Mouse (Mus musculus): Measurements from ENCODE around the gene Atp8a2. TPM values are rescaled to one million over a fixed set of nuclear protein-coding genes. Genes with fewer than 3 reads are reported as not detected.
A peak's percentile ranks its signal among the peaks of the same experiment; 100 is the strongest.
"Not testable (repeated sequence)": the region's sequence is repeated elsewhere in the genome, so short reads cannot be mapped to it uniquely, and the experiment has no call there.

Atp8a2 gene
- polyA plus RNA-seq, 1 experiment from 2014 or later, result 10.8 TPM

DNA sequence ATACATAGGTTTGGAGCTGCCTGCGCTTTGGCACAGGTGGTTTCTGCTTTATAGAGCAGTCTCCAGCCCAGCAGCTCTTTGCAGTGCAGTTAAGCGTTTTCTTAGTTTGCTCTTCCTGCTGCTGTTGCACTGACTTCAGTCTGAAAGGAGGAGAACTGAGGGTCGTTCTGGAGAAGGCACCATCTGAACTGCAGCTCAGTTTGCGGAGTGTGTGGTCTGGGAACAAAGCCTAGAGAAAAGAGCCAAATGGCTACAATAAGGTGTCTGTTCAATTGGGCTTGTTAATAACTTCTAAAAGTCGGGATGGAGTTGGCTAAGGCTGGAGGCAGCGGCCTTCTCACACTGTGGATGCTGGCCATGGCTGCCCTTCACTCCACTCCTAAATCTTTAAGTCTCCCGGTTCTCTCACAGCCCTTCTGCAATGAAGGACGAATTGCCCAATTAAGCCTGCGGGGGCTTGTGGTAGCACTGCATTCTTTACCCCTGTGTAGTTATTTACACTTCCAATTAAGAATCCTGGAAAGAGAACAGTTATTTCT is 569.8 kb downstream of the Atp8a2 start:
- Histone ChIP-seq H3K9ac (peak overlapping the region; percentile 83; the same call in 1 of the 2 replicates), H3K9me3 (replicated peaks) (no peaks in the 10 kb centered on the region), H3K4me1 (replicated peaks) (peaks cover 12% of the 10 kb centered on the region), H3K4me3 (peak overlapping the region; percentile 59), H3K4me2 (peak overlapping the region; percentile 86), H3K27me3 (replicated peaks) (peaks cover 6% of the 10 kb centered on the region; the same call in 1 of the 2 replicates), H3K27ac (ENCODE audit: poor library complexity, severe bottlenecking) (peak overlapping the region; percentile 53; the same call in 1 of the 2 replicates), H3K36me3 (peaks cover 18% of the 10 kb centered on the region)
- WGBS, result 37% methylated on average over 9 of the region's 9 CpGs
- ATAC-seq (ENCODE audit: insufficient number of reproducible peaks, low FRiP score), result no peak

DNA sequence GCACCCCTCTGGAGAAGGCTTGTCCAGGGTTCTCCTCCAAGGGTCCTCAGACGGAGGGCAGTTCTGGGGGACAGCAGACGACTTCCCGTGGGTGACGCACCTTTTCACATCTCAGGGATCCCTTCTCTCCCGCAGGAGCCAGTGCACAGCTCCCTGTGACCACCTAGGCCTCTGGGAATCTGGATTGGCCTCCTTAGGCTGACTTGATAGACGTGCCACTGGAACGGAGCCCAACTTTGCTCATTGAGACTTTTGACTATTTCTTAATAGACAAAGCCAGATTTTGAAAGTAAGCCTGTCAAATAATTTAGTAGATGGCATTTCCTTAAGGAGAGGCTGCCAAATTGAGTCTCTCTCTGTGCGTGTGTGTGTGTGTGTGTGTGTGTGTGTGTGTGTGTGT is 570.3 kb downstream of the Atp8a2 start:
- peaks cover 6% of the 10 kb centered on the region; the same call in 1 of the 2 replicates for H3K27me3 ChIP-seq (replicated peaks)
- peak overlapping the region; percentile 83 for H3K9ac ChIP-seq
- H3K9me3 ChIP-seq (replicated peaks), result no peaks in the 10 kb centered on the region

DNA sequence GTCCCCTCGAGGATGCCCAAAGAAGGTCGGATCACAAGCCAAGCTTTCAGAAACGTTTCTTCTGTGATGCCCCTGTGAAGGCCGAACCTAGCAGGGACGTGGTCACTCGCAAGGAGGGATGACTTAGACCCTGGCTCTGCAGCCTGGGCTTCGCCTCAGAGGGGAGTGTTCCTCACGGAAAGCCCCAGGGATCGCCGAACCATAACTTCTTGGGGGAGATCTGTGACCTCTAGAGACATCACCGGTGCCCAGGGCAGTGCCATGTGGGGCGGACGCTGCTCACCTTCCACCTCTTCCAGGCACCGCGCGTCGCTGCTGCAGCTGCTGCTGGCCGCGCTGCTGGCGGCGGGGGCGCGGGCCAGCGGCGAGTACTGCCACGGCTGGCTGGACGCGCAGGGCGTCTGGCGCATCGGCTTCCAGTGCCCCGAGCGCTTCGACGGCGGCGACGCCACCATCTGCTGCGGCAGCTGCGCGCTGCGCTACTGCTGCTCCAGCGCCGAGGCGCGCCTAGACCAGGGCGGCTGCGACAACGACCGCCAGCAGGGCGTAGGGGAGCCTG is 571.1 kb downstream of the Atp8a2 start:
- peak; percentile 20; the same call in 1 of the 2 replicates for ATAC-seq (ENCODE audit: insufficient number of reproducible peaks, low FRiP score)
- WGBS, result under 1% methylated on average over 51 of the region's 51 CpGs

More for the DNA sequence above, 570.3 kb downstream of the Atp8a2 start:
- peak overlapping the region; percentile 53 for H3K27ac ChIP-seq (ENCODE audit: poor library complexity, severe bottlenecking)
- WGBS, result 30% methylated on average over 8 of the region's 8 CpGs
- H3K4me3 ChIP-seq, result peak overlapping the region; percentile 59
- no peak for ATAC-seq (ENCODE audit: insufficient number of reproducible peaks, low FRiP score)
- peaks cover 17% of the 10 kb centered on the region for H3K36me3 ChIP-seq
- peak overlapping the region; percentile 86 for H3K4me2 ChIP-seq
- H3K4me1 ChIP-seq (replicated peaks), result peaks cover 12% of the 10 kb centered on the region

DNA sequence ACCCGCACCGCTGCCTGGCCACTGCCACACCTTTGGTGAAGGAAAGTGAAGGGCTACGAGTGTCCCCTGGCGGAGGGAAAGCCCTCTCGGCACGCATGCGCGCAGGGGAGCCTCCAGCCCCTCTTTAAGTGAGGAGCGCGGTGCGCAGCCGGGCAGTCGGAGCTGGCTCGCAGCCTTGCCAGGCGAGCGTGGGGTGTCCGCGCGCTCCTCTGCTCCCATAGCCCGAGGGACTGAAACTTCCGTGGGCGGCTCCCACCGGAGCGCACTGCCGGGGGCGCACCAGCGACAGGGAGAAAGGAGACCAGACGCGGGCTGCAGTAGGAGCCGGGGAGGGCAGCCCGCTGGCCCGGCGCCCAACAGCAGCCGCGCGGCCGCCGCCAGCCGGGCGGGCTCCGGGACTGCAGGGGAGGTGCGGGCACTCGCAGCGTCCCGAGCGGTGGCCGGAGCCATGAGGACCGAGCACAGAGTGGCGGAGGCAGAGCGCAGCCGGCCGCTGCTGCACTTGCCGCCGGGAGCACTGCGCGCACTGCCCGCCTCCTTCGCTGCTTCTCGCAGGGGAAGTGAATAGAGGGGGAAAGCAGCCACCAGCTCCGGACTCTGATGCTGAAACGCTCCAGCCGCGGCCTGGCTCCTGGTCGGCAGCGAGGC is 571.7 kb downstream of the Atp8a2 start, which contains the start of gene Shisa2:
Gene Shisa2, plus strand, starts transcription at position 151 of the 648 bp plus-strand sequence.
- H3K4me1 ChIP-seq (replicated peaks), result peaks cover 12% of the 10 kb centered on the region
- peak within 1 kb of the TSS; percentile 59 for H3K4me3 ChIP-seq
- WGBS, result under 1% methylated on average over 64 of the region's 65 CpGs
- peak; percentile 85 for ATAC-seq (ENCODE audit: insufficient number of reproducible peaks, low FRiP score)
- H3K27me3 ChIP-seq (replicated peaks), result peaks cover 6% of the 10 kb centered on the region; the same call in 1 of the 2 replicates
- H3K27ac ChIP-seq (ENCODE audit: poor library complexity, severe bottlenecking), result peak within 1 kb of the TSS; percentile 77
- peak within 1 kb of the TSS; percentile 86 for H3K4me2 ChIP-seq
- no peaks in the 10 kb centered on the region for H3K9me3 ChIP-seq (replicated peaks)
- peak within 1 kb of the TSS; percentile 83 for H3K9ac ChIP-seq
- peaks cover 11% of the 10 kb centered on the region for H3K36me3 ChIP-seq

More for the DNA sequence above, 571.1 kb downstream of the Atp8a2 start:
- Histone ChIP-seq H3K27ac (ENCODE audit: poor library complexity, severe bottlenecking) (peak overlapping the region; percentile 77), H3K9me3 (replicated peaks) (no peaks in the 10 kb centered on the region), H3K9ac (peak overlapping the region; percentile 83), H3K27me3 (replicated peaks) (peaks cover 6% of the 10 kb centered on the region; the same call in 1 of the 2 replicates), H3K4me1 (replicated peaks) (peaks cover 12% of the 10 kb centered on the region), H3K4me3 (peak overlapping the region; percentile 59), H3K4me2 (peak overlapping the region; percentile 86), H3K36me3 (peaks cover 13% of the 10 kb centered on the region)

DNA sequence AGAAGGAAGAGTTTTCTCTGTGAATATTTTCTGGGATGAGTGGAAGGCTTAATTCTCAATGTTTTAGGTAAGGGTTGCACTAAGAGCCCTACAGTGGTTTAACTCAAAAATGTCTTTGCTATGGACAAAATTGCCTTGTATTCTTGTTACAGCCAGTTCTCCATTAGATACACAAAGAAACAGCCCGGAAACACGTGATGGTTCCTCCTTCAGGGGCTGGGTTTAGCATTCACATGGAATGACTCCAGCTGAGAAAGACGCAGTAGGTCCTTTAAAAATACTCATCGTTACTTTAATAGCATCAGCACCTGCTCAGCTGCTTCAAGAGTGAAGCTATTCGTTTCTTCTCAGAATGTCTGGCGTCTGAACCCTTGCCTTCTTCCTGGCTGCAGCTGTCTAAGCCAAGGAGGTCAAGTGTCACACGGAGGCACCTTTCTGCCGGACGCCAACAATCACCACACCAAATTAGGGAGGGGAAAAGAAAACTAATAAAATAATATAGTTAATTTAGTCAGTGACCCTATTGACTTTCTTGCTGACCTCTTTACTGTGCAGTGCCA is 572.6 kb downstream of the Atp8a2 start:
- Histone ChIP-seq H3K36me3 (peaks cover 2% of the 10 kb centered on the region; the same call in 1 of the 2 replicates), H3K9me3 (replicated peaks) (no peaks in the 10 kb centered on the region), H3K4me3 (no peak overlapping the region), H3K27me3 (replicated peaks) (peaks cover 6% of the 10 kb centered on the region; the same call in 1 of the 2 replicates), H3K27ac (ENCODE audit: poor library complexity, severe bottlenecking) (no peak overlapping the region), H3K9ac (no peak overlapping the region), H3K4me2 (peak overlapping the region; percentile 86), H3K4me1 (replicated peaks) (peaks cover 12% of the 10 kb centered on the region)
- 50% methylated on average over 9 of the region's 9 CpGs for WGBS
- ATAC-seq (ENCODE audit: insufficient number of reproducible peaks, low FRiP score), result no peak

DNA sequence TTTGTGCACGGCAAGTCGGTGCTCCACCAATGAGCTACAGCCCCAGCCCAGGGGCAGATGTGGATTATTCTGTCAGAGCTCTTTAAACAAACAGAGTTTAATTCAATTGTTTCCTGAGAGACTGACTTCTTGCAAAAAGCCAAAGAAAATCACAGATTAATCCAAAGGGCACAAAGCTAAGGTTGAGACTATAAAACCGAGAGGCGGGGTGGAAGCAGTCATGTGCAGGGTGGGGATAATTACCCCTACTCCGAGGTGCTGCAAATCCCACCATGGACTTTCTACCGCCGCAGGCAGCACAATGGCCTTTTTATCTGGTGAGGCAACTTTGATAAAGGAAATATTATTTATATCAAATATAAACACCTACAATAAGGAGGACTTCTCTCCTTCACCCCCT is 580.2 kb downstream of the Atp8a2 start:
- no peak overlapping the region for H3K4me3 ChIP-seq
- 84% methylated on average over 7 of the region's 7 CpGs for WGBS
- no peaks in the 10 kb centered on the region for H3K9me3 ChIP-seq (replicated peaks)
- H3K4me1 ChIP-seq (replicated peaks), result no peaks in the 10 kb centered on the region
- H3K27ac ChIP-seq (ENCODE audit: poor library complexity, severe bottlenecking), result no peak overlapping the region
- no peaks in the 10 kb centered on the region for H3K36me3 ChIP-seq
- H3K9ac ChIP-seq, result no peak overlapping the region
- no peak for ATAC-seq (ENCODE audit: insufficient number of reproducible peaks, low FRiP score)
- H3K27me3 ChIP-seq (replicated peaks), result no peaks in the 10 kb centered on the region
- no peak overlapping the region for H3K4me2 ChIP-seq

DNA sequence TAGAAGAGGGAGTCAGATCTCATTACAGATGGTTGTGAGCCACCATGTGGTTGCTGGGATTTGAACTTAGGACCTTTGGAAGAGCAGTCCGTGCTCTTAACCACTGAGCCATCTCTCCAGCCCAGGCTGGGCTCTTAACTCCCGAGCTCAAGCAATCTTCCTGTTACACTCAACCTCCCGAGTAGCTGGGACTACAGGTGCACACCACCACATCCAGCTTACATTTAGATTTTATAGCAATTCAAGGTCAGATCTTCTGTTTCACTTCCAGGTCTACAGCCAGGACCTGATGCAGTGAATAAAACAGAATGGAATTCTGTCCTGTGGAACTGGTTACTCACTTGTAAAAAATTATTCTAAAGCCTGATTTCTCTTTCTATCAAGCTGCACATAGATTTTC is 582.8 kb downstream of the Atp8a2 start:
- H3K4me2 ChIP-seq; ATAC-seq (ENCODE audit: insufficient number of reproducible peaks, low FRiP score); H3K9ac ChIP-seq; H3K36me3 ChIP-seq; H3K27me3 ChIP-seq (replicated peaks); H3K9me3 ChIP-seq (replicated peaks); H3K4me3 ChIP-seq; H3K4me1 ChIP-seq (replicated peaks); H3K27ac ChIP-seq (ENCODE audit: poor library complexity, severe bottlenecking): not testable (repeated sequence)
- 66% methylated on average over 3 of the region's 3 CpGs for WGBS

DNA sequence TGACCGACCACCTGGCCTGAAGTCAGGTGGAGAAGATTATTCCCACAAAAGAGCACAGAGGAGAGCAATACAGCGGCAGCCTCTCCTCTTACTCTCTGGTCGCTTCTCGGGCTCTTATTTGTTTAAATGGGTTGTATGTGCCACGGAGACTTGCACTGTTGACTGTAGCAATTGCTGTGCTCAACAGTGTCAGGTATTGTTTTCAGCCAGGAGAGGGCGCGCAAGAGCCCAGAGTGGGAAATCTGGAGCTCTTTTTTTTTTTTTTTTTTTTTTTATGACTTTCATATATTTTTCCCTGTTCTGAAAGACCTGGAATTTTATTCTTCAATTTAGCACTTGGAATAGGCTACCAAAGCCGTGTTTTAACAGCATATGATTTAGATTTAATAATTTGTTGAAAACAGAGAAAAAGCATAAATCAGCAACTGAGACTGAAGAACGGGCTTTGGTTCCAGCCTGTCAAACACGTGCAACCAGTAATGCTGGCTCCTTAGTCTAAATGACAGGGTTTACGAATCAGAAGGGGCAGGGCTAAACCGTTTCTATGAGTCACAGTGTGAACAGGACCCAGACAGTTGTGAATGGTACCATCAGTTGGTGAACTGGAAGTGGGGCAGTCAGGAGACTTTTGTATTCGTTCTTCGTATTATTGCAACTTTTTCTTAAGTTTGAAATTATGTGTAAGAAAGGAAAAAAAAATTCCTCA is 583.9 kb downstream of the Atp8a2 start:
- Histone ChIP-seq H3K4me2 (no peak overlapping the region), H3K36me3 (no peaks in the 10 kb centered on the region), H3K27me3 (replicated peaks) (no peaks in the 10 kb centered on the region), H3K27ac (ENCODE audit: poor library complexity, severe bottlenecking) (no peak overlapping the region), H3K4me3 (no peak overlapping the region), H3K9me3 (replicated peaks) (no peaks in the 10 kb centered on the region), H3K4me1 (replicated peaks) (no peaks in the 10 kb centered on the region), H3K9ac (no peak overlapping the region)
- ATAC-seq (ENCODE audit: insufficient number of reproducible peaks, low FRiP score), result no peak
- WGBS, result 54% methylated on average over 14 of the region's 14 CpGs

DNA sequence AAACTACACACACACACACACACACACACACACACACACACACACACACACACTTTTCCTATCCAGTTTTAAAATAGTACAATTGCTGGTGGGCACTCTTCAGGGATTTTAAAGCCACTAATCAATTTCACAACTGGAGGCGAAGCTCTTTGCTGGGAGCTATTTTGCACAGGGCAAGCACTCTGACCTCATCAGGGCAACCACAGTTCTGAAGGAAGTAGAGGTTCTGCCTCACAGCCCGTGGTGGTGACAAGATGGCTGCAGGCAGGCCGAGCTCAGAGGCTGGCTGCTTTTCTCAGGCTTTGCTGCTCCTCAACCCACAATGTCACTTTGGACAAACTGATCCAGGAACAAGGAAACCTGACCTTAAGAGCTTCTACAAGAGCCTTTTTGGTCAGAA is 590.0 kb downstream of the Atp8a2 start:
- ATAC-seq (ENCODE audit: insufficient number of reproducible peaks, low FRiP score), result no peak
- H3K27ac ChIP-seq (ENCODE audit: poor library complexity, severe bottlenecking), result no peak overlapping the region
- no peaks in the 10 kb centered on the region for H3K36me3 ChIP-seq
- H3K4me1 ChIP-seq (replicated peaks), result no peaks in the 10 kb centered on the region
- H3K9ac ChIP-seq, result no peak overlapping the region
- no peak overlapping the region for H3K4me2 ChIP-seq
- 46% methylated on average over 3 of the region's 3 CpGs for WGBS
- H3K4me3 ChIP-seq, result no peak overlapping the region
- no peaks in the 10 kb centered on the region for H3K9me3 ChIP-seq (replicated peaks)
- no peaks in the 10 kb centered on the region; the same call in 1 of the 2 replicates for H3K27me3 ChIP-seq (replicated peaks)

DNA sequence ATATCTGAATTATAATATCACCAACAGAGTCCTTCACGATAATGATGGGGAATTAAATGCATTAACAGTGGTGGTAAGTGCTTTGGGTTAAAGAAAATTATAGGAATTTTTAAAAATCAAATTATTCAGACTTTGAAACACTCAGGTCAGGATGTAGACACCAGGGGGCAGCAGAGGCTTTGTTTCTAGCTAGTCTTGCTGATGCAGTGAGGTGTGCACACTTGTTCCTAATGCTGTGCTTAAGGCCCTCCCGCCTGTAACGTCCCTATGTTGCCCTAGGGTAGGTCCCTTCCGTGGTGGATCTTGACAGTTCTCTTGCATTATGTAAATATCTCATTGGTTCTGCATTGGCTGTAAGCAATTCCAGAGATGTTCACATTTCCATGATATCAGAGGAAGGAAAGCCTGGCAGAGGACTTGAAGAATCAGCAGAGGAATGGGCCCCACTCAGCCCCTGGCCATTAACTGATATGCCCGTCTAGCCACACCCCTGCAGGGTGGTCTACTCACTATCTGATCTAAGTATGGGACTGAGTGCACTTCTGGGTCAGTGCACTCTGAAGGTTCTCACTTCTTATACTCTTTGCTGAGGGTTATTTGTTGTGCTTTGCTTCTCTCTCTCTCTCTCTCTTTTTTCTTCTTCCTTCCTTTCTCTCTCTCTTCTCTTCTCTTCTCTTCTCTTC is 591.2 kb downstream of the Atp8a2 start:
- H3K9ac ChIP-seq, result no peak overlapping the region
- H3K4me2 ChIP-seq, result no peak overlapping the region
- H3K4me3 ChIP-seq, result no peak overlapping the region
- no peaks in the 10 kb centered on the region; the same call in 1 of the 2 replicates for H3K27me3 ChIP-seq (replicated peaks)
- no peak for ATAC-seq (ENCODE audit: insufficient number of reproducible peaks, low FRiP score)
- WGBS, result 14% methylated on average over 5 of the region's 5 CpGs
- H3K9me3 ChIP-seq (replicated peaks), result no peaks in the 10 kb centered on the region
- no peaks in the 10 kb centered on the region for H3K4me1 ChIP-seq (replicated peaks)
- no peak overlapping the region for H3K27ac ChIP-seq (ENCODE audit: poor library complexity, severe bottlenecking)
- no peaks in the 10 kb centered on the region for H3K36me3 ChIP-seq
